Mouse (Mus musculus) c-Kit-positive CD71-positive TER-119-negative erythroid progenitor cells, embryonic 14.5 days (primary cell): ENCODE data around the gene Mad2l2.
A peak's percentile ranks its signal among the peaks of the same experiment; 100 is the strongest.

Source experiments
- DNase-seq: peaks from one replicate; pipeline ENCODE4 v3.0.0-alpha.2; 2013; ENCODE audit warnings: low read depth

Gene Mad2l2

DNA sequence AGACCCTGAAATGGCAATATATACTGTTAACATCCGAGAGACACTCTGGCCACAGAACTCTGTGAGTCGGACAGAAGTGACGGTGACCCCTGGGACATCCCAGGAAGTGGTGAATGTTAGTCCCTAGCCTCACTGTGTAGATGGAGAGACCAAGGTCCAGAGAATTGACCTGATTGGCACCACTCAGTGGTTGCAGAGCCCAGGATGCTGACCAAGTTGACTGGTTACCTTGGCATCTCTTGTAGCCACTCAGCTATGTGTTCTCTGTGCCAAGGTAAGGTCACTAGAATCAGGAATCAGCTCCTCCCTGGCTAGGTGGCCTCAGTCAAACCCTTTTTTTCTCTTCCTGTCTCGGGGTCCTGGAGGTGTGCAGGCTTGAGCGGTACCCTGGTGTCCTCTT lies 13.5 kb downstream of the Mad2l2 start:
- DNase-seq = no peak

GRCm38 (mm10) chr4:148147714-148148113 lies 17.5 kb downstream of the Mad2l2 start:
- no peak for DNase-seq

GRCm38 (mm10) chr4:148149540-148149939 lies 19.4 kb downstream of the Mad2l2 start:
- no peak for DNase-seq

GRCm38 (mm10) chr4:148150242-148150641 lies 20.1 kb downstream of the Mad2l2 start:
- DNase-seq = no peak

- DNase-seq = peak; percentile 36
Measured at GRCm38 (mm10) chr4:148150953-148151266, 20.7 kb downstream of the Mad2l2 start.

DNA sequence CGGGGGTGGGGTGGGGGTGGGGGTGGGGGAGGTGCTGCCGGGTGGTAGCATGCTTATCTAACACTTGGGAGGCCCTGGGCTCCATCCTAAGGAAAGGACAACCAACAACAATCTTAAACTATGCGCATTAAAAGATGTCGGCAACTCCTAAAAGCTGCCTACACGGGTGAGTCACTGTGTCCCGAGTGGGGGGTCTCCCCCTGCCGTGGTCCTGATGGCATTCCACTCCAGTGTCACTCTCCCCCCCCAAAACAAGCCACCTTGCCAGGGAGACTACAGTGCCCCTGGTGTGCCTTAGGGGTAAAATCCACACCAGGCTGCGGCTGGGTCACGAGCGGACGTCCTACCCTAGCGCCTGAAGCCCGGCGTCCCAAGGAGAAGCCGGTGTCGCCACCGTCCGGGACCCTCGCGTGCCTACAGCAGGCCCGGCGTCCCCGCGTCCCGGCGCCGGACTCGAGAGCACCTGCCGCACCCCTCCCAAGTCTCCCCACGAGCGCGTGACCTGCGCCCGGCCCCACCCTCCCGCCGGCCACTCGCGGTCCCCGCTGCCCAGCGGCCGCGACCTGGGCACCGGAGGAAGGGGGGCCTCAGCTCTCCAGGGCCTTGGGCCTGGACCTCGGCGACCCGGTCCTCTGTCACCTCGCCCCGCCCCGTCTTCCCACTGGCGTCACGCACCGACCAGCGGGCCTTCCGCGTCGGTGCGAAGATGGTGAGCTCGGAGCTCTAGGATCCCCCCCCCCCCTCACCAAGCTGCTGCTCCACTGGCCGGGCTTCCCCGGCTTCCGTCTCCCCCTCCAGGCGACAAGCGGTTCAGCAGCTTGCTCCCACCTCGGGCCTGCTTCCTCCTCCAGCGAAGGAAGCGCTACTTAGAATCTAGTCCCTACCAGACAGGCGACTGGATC lies 21.3 kb downstream of the Mad2l2 start, which contains the start of gene Fbxo6:
Fbxo6 (minus strand) TSS at position 874 of the 902 bp plus-strand sequence.
- peak; percentile 83 for DNase-seq

- no peak for DNase-seq
Measured at GRCm38 (mm10) chr4:148152547-148152946, 22.4 kb downstream of the Mad2l2 start.

DNA sequence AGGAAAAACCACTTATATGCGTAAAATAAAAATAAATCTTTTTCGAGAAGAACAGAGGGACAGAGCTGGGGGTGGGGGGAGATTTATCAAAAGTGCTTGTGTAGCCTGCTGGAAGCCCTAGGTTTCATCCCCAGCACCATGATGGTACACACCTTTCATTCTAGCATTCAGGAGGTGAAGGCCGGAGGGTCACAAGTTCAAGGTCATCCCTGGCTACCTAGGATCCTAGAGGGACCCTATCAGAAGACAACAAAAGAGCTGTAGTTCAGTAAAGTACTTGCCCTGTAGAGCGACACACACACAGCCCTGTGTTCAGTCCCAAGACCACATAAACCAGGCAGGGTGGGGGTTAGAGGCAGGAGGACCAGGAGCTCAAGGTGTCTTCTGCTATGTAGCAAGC lies 23.8 kb downstream of the Mad2l2 start:
- DNase-seq = no peak

DNA sequence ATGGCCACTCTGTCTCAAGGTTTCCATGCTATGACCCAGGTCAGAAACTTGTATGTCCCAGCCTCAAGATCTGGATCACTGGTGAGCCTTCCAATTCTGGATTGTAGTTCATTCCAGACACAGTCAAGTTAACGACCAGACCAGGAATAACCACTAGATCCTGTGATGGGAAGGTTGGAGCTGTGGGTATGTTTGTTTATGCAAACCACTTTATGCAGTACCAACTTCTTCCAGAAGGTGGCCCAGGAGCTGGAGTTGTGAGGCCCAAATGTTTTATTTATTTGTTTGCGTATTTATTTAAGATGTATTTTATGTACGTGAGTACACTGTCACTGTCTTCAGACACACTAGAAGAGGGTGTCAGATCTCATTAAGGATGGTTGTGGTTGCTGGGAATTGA lies 24.8 kb downstream of the Mad2l2 start:
- peak; percentile 40 for DNase-seq

- DNase-seq = no peak
Measured at GRCm38 (mm10) chr4:148158436-148159348, 28.5 kb downstream of the Mad2l2 start.

DNA sequence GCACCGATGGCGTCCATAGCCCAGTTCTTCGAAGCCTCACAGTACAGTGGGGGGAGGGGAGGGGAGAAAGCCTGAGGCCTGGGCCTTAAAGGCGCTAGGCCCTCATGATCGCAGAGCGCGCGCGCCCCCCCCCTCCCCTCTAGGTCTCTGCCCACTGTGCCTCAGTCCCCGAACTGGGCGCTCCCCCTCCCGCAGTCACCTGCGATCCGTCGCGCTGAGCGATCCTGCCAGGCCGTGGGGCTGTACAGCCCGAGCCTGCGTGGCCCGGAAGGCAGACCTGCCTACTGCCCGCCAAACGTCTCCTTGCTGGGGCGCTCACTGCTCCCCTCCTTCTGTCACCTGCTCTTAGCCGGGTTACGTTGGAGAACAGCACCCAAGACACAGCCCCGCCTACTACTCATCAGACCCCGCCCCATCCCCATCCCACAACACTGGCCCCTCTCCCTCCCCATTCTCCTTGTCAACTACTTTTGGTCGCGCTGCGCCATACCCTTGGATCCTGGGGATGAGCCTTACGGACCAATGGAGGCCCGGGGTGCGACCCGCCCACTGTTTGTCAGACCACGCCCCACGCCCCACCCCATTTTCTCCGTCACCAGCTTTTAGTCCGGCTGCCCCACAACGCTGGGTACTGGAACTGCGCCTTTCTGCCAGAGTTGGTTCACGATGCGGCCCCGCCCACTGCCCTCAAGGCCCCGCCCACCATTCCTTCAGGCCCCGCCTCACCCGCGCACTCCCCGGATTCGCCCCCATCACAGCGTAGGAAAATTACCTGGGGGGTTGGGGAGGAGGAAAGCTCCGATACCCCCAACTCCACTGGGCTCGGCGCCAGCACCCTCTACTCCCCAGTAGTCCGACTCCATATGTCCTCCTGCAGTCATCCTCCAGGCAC lies 29.6 kb downstream of the Mad2l2 start:
- peak; percentile 79 for DNase-seq

GRCm38 (mm10) chr4:148160436-148161390 lies 30.5 kb downstream of the Mad2l2 start, which contains the start of the genes Fbxo44 and Fbxo2:
Fbxo44 (minus strand) TSS chr4:148160482.
Fbxo2 (plus strand) TSS chr4:148160621.
- DNase-seq = no peak

GRCm38 (mm10) chr4:148164002-148164439 lies 33.8 kb downstream of the Mad2l2 start:
- no peak for DNase-seq

DNA sequence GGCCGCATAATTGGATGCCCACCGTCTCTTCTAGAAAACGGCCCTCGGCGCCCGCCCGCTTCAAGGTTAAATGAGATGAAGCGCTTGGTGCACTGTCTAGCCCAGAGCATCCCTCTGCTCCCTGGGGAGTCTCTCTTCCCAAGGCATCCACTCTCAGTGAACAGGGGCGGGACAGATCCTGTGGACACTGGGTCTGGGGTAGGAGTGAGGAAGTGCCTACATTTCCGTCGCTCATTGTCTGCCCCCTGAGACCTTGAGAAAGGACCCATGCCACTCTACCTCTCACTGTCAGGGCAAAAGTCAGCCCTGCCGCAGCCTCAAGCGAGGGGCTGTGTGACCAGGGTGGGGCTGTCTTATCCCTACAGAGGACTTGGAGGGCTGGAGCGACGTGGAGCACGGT lies 34.3 kb downstream of the Mad2l2 start:
- DNase-seq = no peak

DNA sequence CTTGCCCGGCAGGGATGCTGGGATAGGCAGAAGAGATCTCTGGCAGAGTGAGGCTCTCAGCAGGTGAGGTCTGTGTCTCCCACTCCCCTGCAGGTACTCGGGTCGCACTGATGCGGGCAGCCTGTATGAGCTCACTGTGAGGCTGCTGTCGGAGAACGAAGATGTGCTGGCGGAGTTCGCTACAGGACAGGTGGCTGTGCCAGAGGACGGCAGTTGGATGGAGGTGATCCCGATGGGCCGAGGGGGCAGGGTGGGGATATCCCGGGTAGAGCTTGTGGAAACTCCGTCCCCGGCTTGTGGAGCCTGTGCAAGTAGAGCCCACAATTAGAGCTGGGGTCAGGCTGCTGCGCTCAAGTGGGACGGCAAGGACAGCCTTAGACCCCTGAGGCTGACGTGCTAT lies 35.4 kb downstream of the Mad2l2 start:
- no peak for DNase-seq

- no peak for DNase-seq
Measured at GRCm38 (mm10) chr4:148166431-148166830, 36.2 kb downstream of the Mad2l2 start.

DNA sequence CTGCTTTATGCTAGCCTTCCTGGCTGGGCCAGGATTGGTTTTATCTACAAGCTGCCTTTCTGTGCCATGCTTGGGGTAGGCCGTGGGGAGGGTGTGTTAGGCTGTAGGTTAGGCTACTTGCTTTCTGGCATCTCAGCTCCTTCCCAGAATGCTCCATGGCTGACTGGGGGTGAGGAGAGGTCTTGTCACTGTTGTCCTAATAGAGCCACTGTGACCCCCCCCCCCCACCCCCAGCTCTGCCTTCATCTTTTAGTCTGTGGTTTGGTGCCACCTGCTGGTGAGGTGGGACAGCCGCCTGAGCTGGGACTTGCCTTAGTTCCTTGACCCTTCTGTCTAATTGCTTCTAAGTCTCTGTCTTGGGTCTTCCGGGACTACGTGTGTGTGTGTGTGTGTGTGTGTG lies 36.8 kb downstream of the Mad2l2 start:
- peak; percentile 50 for DNase-seq

- no peak for DNase-seq
Measured at GRCm38 (mm10) chr4:148168287-148168686, 38.1 kb downstream of the Mad2l2 start.

DNA sequence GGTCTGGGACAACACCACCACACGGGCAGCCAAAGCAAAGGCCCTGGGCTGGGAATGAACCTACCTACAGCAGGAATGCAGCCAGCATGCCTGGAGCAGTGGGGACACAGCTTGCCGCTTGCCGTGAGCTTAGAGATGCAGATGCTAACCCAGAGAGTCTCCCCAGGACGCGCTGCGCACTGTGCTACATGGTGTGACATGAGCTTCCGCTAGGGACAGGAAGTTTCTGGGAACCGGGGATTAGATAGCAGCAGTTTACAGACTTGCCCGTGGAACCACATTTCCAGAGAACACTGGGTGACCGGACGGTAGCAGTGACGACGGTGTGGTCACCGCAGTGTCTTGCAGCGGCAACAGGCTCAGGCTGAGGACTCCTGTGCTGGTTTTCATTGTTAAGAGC lies 39.4 kb downstream of the Mad2l2 start:
- no peak for DNase-seq

DNA sequence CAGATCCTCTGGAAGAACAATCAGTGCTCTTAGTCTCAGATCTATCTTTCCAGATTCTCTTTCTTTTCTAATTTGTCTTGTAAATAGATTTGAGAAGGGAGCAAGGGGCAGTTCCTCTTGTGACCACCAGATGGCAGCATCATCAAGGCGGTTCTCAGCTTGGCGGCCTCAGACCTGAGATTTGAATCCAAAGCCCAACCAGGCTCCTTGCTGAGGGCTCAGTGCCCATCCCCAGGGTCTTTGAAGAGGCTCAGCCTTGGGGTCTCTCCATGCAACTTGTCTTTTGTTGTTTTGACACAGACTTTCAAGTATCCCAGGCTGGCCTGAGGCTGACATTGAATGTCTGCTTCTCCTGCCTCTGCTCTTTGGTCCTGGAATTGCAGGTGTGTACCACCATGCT lies 40.7 kb downstream of the Mad2l2 start:
- peak; percentile 50 for DNase-seq
